Mouse (Mus musculus) G1E (cell line): ENCODE data around the gene Huwe1. TPM values are rescaled to one million over a fixed set of nuclear protein-coding genes. Genes with fewer than 3 reads are reported as not detected.
A peak's percentile ranks its signal among the peaks of the same experiment; 100 is the strongest.

ENCODE experiments used
- ATAC-seq: 2 replicates; pipeline ENCODE4 v1.8.0; 2016; ENCODE audit warnings: mild to moderate bottlenecking; ENCODE audit not compliant: insufficient number of reproducible peaks, poor library complexity, low FRiP score, severe bottlenecking; ENCODE audit errors: extremely low read depth
- DNase-seq: peaks from one replicate; pipeline ENCODE4 v3.0.0; 2012; ENCODE audit warnings: low spot score
- H3K27me3 ChIP-seq: 2 replicates; pipeline ENCODE4 v1.6.1; 2012; ENCODE audit warnings: mild to moderate bottlenecking, low read length, inconsistent platforms; ENCODE audit not compliant: insufficient read depth
- H3K36me3 ChIP-seq: replicated peaks from 2 replicates; pipeline ENCODE3; 2012; ENCODE audit warnings: mild to moderate bottlenecking, inconsistent platforms
- H3K4me1 ChIP-seq: 2 replicates; pipeline ENCODE4 v1.6.1; 2012; ENCODE audit warnings: low read depth, low read length, inconsistent platforms, mixed read lengths; ENCODE audit not compliant: insufficient read depth
- H3K4me3 ChIP-seq: 2 replicates; pipeline ENCODE4 v1.5.1; 2012; ENCODE audit warnings: low read depth, mild to moderate bottlenecking, inconsistent platforms, low read length, moderate library complexity, mixed read lengths
- H3K9me3 ChIP-seq: replicated peaks from 2 replicates; pipeline ENCODE4 v1.6.1; 2012; ENCODE audit warnings: inconsistent platforms
- CTCF ChIP-seq: IDR thresholded peaks from 2 replicates; pipeline ENCODE4 v1.5.1; 2012; ENCODE audit warnings: low read depth, low read length, inconsistent platforms, mixed read lengths
- GATA1 ChIP-seq: IDR thresholded peaks from 2 replicates; pipeline ENCODE4 v1.6.1; 2012; ENCODE audit warnings: borderline replicate concordance, low read length, inconsistent platforms, mixed read lengths
- GATA2 ChIP-seq: IDR thresholded peaks from 2 replicates; pipeline ENCODE4 v1.6.1; 2012; ENCODE audit warnings: low read depth, low read length, inconsistent platforms, borderline replicate concordance
- POLR2AphosphoS5 ChIP-seq: IDR thresholded peaks from 2 replicates; pipeline ENCODE4 v1.6.1; 2012; ENCODE audit warnings: low read depth, low read length, inconsistent platforms; ENCODE audit not compliant: insufficient replicate concordance
- TAL1 ChIP-seq: conservative IDR thresholded peaks from 2 replicates; pipeline ENCODE4 v1.6.1; 2012; ENCODE audit warnings: low read depth, low read length, inconsistent platforms, mixed read lengths
- polyA plus RNA-seq: library from polyadenylated mRNA; stranded (reverse); fragments of >175 nt; gene quantifications from 2 replicates; pipeline ENCODE4 v1.2.3, GENCODE M21; 2012
- total RNA-seq, 2 experiments: library from RNA; stranded (forward) in 1 of 2; stranded (reverse) in 1 of 2; fragments of 200-1000 nt in 1 of 2; fragments of >200 nt in 1 of 2; fragmentation: Nextera tagmentation in 1 of 2; gene quantifications; 2 replicates each; pipeline ENCODE4 v1.2.3; 2014 to 2017

Gene Huwe1
- total RNA-seq (2014; fragmentation: Nextera tagmentation), result 382 and 423 TPM in 2 replicates
- 92.4 and 115 TPM in 2 replicates for total RNA-seq (2017)
- 24.4 and 29.6 TPM in 2 replicates for polyA plus RNA-seq

GRCm38 (mm10) chrX:151800701-151801511, at the start of gene Huwe1:
Gene Huwe1 (plus strand): TSS chrX:151800807.
- H3K36me3 ChIP-seq, result no peaks in the 10 kb centered on the region
- DNase-seq (peak; percentile 12), ATAC-seq (no peak)
- TF ChIP-seq POLR2AphosphoS5, result no peak
- H3K4me1 ChIP-seq, result peaks cover 3% of the 10 kb centered on the region; the same call in 1 of the 2 replicates
- no peaks in the 10 kb centered on the region for H3K9me3 ChIP-seq
- H3K27me3 ChIP-seq, result no peaks in the 10 kb centered on the region
- peak within 1 kb of the TSS; percentile 74 for H3K4me3 ChIP-seq

- TF ChIP-seq POLR2AphosphoS5, result no peak
- no peak for TF ChIP-seq CTCF
- TF ChIP-seq GATA1, result no peak
- TF ChIP-seq GATA2, result no peak
- TF ChIP-seq TAL1, result no peak
- ATAC-seq (no peak), DNase-seq (no peak)
These were observed 20.3 kb upstream of the Huwe1 start for GRCm38 (mm10) chrX:151780348-151780747.

GRCm38 (mm10) chrX:151782939-151783338, 17.7 kb upstream of the Huwe1 start:
- H3K9me3 ChIP-seq, result no peaks in the 10 kb centered on the region
- no peak overlapping the region for H3K4me3 ChIP-seq
- TF ChIP-seq CTCF (no peak), GATA2 (no peak), GATA1 (no peak), TAL1 (no peak), POLR2AphosphoS5 (no peak)
- no peak for ATAC-seq
- no peak for DNase-seq
- H3K27me3 ChIP-seq, result no peaks in the 10 kb centered on the region
- no peaks in the 10 kb centered on the region for H3K36me3 ChIP-seq
- H3K4me1 ChIP-seq, result no peaks in the 10 kb centered on the region

More at GRCm38 (mm10) chrX:151780348-151780747, 20.3 kb upstream of the Huwe1 start:
- H3K27me3 ChIP-seq, result no peaks in the 10 kb centered on the region
- H3K4me3 ChIP-seq, result no peak overlapping the region
- H3K9me3 ChIP-seq, result no peaks in the 10 kb centered on the region
- no peaks in the 10 kb centered on the region for H3K4me1 ChIP-seq
- no peaks in the 10 kb centered on the region for H3K36me3 ChIP-seq

- Histone ChIP-seq H3K27me3 (0 out of 2 replicates have a peak, but pooled peaks cover 3% of the 10 kb centered on the region), H3K4me3 (no peak overlapping the region), H3K9me3 (no peaks in the 10 kb centered on the region), H3K4me1 (no peaks in the 10 kb centered on the region), H3K36me3 (no peaks in the 10 kb centered on the region)
- TF ChIP-seq GATA1, result no peak
- TF ChIP-seq CTCF, result no peak
- TF ChIP-seq GATA2, result no peak
- no peak for TF ChIP-seq POLR2AphosphoS5
- TF ChIP-seq TAL1, result no peak
- ATAC-seq, result no peak
- DNase-seq, result no peak
These were observed 7.8 kb upstream of the Huwe1 start for GRCm38 (mm10) chrX:151792766-151793165.

- H3K4me3 ChIP-seq, result no peak overlapping the region
- TF ChIP-seq GATA1, result no peak
- TF ChIP-seq TAL1, result no peak
- TF ChIP-seq POLR2AphosphoS5, result no peak
- no peak for TF ChIP-seq GATA2
- TF ChIP-seq CTCF, result no peak
- no peak for ATAC-seq
- H3K27me3 ChIP-seq, result 0 out of 2 replicates have a peak, but pooled peaks cover under 1% of the 10 kb centered on the region
- DNase-seq, result no peak
- H3K4me1 ChIP-seq, result peaks cover 3% of the 10 kb centered on the region; the same call in 1 of the 2 replicates
- no peaks in the 10 kb centered on the region for H3K36me3 ChIP-seq
- H3K9me3 ChIP-seq, result no peaks in the 10 kb centered on the region
These were observed 2.6 kb upstream of the Huwe1 start for GRCm38 (mm10) chrX:151797970-151798369.

- no peak for TF ChIP-seq GATA1
- TF ChIP-seq POLR2AphosphoS5, result no peak
- TF ChIP-seq TAL1, result no peak
- TF ChIP-seq CTCF, result no peak
- TF ChIP-seq GATA2, result no peak
- Histone ChIP-seq H3K36me3 (no peaks in the 10 kb centered on the region), H3K4me3 (peak overlapping the region; percentile 61), H3K9me3 (no peaks in the 10 kb centered on the region), H3K4me1 (peaks cover 3% of the 10 kb centered on the region; the same call in 1 of the 2 replicates), H3K27me3 (no peaks in the 10 kb centered on the region)
- ATAC-seq, result no peak
- DNase-seq, result no peak
These were observed 1.8 kb downstream of the Huwe1 start for GRCm38 (mm10) chrX:151802328-151802955.
